Mouse (Mus musculus): ENCODE data around the gene C130026I21Rik. TPM values are rescaled to one million over a fixed set of nuclear protein-coding genes. Genes with fewer than 3 reads are reported as not detected.
"Not testable (repeated sequence)": the region's sequence is repeated elsewhere in the genome, so short reads cannot be mapped to it uniquely, and the experiment has no call there.

C130026I21Rik gene
- polyA plus RNA-seq, 2 experiments, result 0.22 TPM

- not testable (repeated sequence) for H3K9ac ChIP-seq (replicated peaks); H3K27me3 ChIP-seq (ENCODE audit: control insufficient read depth, insufficient read depth, low read length); H3K27ac ChIP-seq; ATAC-seq (ENCODE audit: insufficient read depth); H3K4me1 ChIP-seq (replicated peaks; ENCODE audit: control insufficient read depth in 2 of 2, insufficient read depth in 2 of 2, low read length in 1 of 2); DNase-seq (ENCODE audit: low read depth in 3 of 3, low spot score in 3 of 3); H3K36me3 ChIP-seq (replicated peaks; ENCODE audit: control insufficient read depth, insufficient read depth, low read depth); H3K9me3 ChIP-seq (ENCODE audit: control insufficient read depth, low read length); H3K4me3 ChIP-seq (ENCODE audit: insufficient read depth in 1 of 2, low read depth in 2 of 2, low read length in 2 of 2); H3K4me2 ChIP-seq (ENCODE audit: low read depth)
- WGBS (ENCODE audit: insufficient replicate concordance), result 66% methylated on average over 6 of the region's 8 CpGs
Observed at GRCm38 (mm10) chr1:84989044-84989443, 281.3 kb downstream of the C130026I21Rik start.

- 67% methylated on average over 7 of the region's 8 CpGs for WGBS (ENCODE audit: insufficient replicate concordance)
- H3K27ac ChIP-seq; H3K4me2 ChIP-seq (ENCODE audit: low read depth); H3K9me3 ChIP-seq (ENCODE audit: control insufficient read depth, low read length); H3K27me3 ChIP-seq (ENCODE audit: control insufficient read depth, insufficient read depth, low read length); H3K4me1 ChIP-seq (replicated peaks; ENCODE audit: control insufficient read depth in 2 of 2, insufficient read depth in 2 of 2, low read length in 1 of 2); H3K36me3 ChIP-seq (replicated peaks; ENCODE audit: control insufficient read depth, insufficient read depth, low read depth); ATAC-seq (ENCODE audit: insufficient read depth); H3K9ac ChIP-seq (replicated peaks); H3K4me3 ChIP-seq (ENCODE audit: insufficient read depth in 1 of 2, low read depth in 2 of 2, low read length in 2 of 2); DNase-seq (ENCODE audit: low read depth in 3 of 3, low spot score in 3 of 3): not testable (repeated sequence)
Observed at GRCm38 (mm10) chr1:84987729-84988128, 282.6 kb downstream of the C130026I21Rik start.

DNA sequence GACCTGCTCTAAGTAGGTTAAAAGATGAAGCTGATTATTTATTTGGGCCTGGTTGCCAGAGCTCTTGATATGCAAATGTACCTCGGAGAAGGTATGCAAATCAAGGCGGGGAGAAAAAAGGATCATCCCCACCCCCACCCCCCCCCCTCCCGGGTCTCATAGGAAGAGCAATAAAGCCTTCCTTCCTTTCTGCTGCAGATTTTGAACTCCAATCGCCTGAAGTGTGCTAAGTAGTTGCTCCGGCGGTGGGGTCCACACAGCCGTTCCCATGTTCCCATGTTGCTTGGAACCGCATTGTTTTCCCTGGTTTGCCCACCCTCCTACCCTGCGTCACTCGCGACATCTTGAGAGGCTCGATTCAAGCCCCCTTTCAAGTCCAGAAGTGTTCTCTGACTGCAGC, 308.6 kb downstream of the C130026I21Rik start:
- not testable (repeated sequence) for DNase-seq (ENCODE audit: low read depth in 3 of 3, low spot score in 3 of 3); ATAC-seq (ENCODE audit: insufficient read depth); H3K9ac ChIP-seq (replicated peaks); H3K27me3 ChIP-seq (ENCODE audit: control insufficient read depth, insufficient read depth, low read length); H3K27ac ChIP-seq; H3K9me3 ChIP-seq (ENCODE audit: control insufficient read depth, low read length); H3K4me2 ChIP-seq (ENCODE audit: low read depth); H3K36me3 ChIP-seq (replicated peaks; ENCODE audit: control insufficient read depth, insufficient read depth, low read depth); H3K4me3 ChIP-seq (ENCODE audit: insufficient read depth in 1 of 2, low read depth in 2 of 2, low read length in 2 of 2); H3K4me1 ChIP-seq (replicated peaks; ENCODE audit: control insufficient read depth in 2 of 2, insufficient read depth in 2 of 2, low read length in 1 of 2)
- WGBS (ENCODE audit: insufficient replicate concordance), result 13% methylated on average over 12 of the region's 12 CpGs

DNA sequence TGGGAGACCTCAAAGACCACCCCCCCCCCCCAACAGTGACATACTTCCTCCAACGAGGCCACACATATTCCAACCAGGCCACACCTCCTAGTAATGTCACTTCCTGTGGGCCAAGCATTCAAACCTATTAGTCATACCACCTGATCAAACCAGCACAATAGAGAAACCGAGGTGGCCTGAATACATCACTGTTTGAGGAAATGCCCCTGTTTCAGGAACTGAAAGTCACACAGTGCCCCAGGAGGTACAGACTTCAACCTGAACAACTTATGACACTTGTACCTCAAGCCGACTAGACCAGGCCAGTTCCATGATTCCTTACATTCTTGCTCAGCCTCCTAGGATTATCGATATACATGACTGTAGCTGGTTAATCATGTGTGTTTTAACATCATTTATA, 312.7 kb downstream of the C130026I21Rik start:
- H3K27ac ChIP-seq; H3K9ac ChIP-seq (replicated peaks): not testable (repeated sequence)

GRCm38 (mm10) chr1:84956771-84957170, 313.6 kb downstream of the C130026I21Rik start:
- not testable (repeated sequence) for H3K4me3 ChIP-seq (ENCODE audit: insufficient read depth in 1 of 2, low read depth in 2 of 2, low read length in 2 of 2); DNase-seq (ENCODE audit: low read depth in 3 of 3, low spot score in 3 of 3); H3K27me3 ChIP-seq (ENCODE audit: control insufficient read depth, insufficient read depth, low read length); H3K36me3 ChIP-seq (replicated peaks; ENCODE audit: control insufficient read depth, insufficient read depth, low read depth); H3K27ac ChIP-seq; H3K9me3 ChIP-seq (ENCODE audit: control insufficient read depth, low read length); H3K9ac ChIP-seq (replicated peaks); ATAC-seq (ENCODE audit: insufficient read depth); H3K4me2 ChIP-seq (ENCODE audit: low read depth); H3K4me1 ChIP-seq (replicated peaks; ENCODE audit: control insufficient read depth in 2 of 2, insufficient read depth in 2 of 2, low read length in 1 of 2)
- WGBS (ENCODE audit: insufficient replicate concordance), result 89% methylated on average over 3 of the region's 3 CpGs

More for the DNA sequence above, 312.7 kb downstream of the C130026I21Rik start:
- H3K36me3 ChIP-seq (replicated peaks; ENCODE audit: control insufficient read depth, insufficient read depth, low read depth); H3K4me1 ChIP-seq (replicated peaks; ENCODE audit: control insufficient read depth in 2 of 2, insufficient read depth in 2 of 2, low read length in 1 of 2); H3K4me3 ChIP-seq (ENCODE audit: insufficient read depth in 1 of 2, low read depth in 2 of 2, low read length in 2 of 2); DNase-seq (ENCODE audit: low read depth in 3 of 3, low spot score in 3 of 3); H3K27me3 ChIP-seq (ENCODE audit: control insufficient read depth, insufficient read depth, low read length); H3K9me3 ChIP-seq (ENCODE audit: control insufficient read depth, low read length); ATAC-seq (ENCODE audit: insufficient read depth); H3K4me2 ChIP-seq (ENCODE audit: low read depth): not testable (repeated sequence)
- WGBS (ENCODE audit: insufficient replicate concordance), result 50% methylated on average over 4 of the region's 4 CpGs

DNA sequence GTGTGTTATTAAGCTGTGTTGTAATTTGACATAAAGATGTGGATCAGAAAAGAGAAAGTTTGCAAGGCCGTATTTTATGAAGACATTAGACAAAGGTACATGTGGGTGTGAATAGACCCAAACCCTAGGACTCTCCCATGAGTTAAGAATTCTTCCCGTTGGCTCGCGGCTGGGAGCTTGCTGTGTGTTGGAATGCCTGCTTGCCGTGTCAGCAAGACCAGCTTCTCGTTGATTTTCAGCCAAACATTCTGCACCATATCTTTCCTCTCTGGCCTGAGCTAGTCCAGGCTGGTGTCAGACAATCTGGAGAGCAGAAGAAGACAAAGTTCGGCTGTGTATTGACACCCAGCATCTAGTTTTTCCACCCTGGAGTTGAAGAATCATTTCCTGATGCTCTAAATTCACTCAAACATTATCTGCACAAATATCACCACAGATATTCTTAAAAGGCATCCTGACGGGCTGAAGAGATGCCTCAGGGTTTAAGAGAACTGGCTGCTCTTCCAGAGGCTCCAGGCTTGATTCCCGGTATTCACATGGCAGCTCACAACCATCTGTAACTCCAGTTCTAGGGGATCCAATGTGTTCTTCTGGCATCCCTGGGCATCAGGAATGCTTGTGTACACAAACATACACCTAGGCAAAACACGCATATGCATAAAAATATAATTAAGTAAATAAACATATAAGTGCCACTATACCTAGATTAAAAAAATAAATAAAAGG, 317.7 kb downstream of the C130026I21Rik start:
- no peak overlapping the region for H3K4me2 ChIP-seq (ENCODE audit: low read depth)
- H3K36me3 ChIP-seq (replicated peaks; ENCODE audit: control insufficient read depth, insufficient read depth, low read depth), result no peaks in the 10 kb centered on the region
- ATAC-seq (ENCODE audit: insufficient read depth) (no peak), DNase-seq (ENCODE audit: low read depth in 3 of 3, low spot score in 3 of 3) (no peak)
- H3K27me3 ChIP-seq (ENCODE audit: control insufficient read depth, insufficient read depth, low read length), result no peaks in the 10 kb centered on the region
- TF ChIP-seq EP300 (IDR thresholded peaks at IDR 0.05; ENCODE audit: low read depth), result no peak
- TF ChIP-seq CTCF (IDR thresholded peaks at IDR 0.05; ENCODE audit: low read depth), result no peak
- H3K4me3 ChIP-seq (ENCODE audit: insufficient read depth in 1 of 2, low read depth in 2 of 2, low read length in 2 of 2), result no peak overlapping the region
- H3K9ac ChIP-seq (replicated peaks), result no peak overlapping the region
- H3K27ac ChIP-seq, result no peak overlapping the region
- H3K4me1 ChIP-seq (replicated peaks; ENCODE audit: control insufficient read depth in 2 of 2, insufficient read depth in 2 of 2, low read length in 1 of 2), result no peaks in the 10 kb centered on the region
- 68% methylated on average over 10 of the region's 10 CpGs for WGBS (ENCODE audit: insufficient replicate concordance)
- H3K9me3 ChIP-seq (ENCODE audit: control insufficient read depth, low read length), result no peaks in the 10 kb centered on the region
